In genomic region chr16:30173953-30174874, GRCm38 (mm10) we compare ENCODE assay signal across 11 mouse cellular contexts.
DNase-seq lines count a peak whose midpoint lies in the region; ATAC-seq lines count a peak whose summit lies in the region.
"Had no signal": no experiment of that assay in that cellular context is flagged by ENCODE, and none has a peak within 500 bp of the region (broad histone marks: within the 10 kb centered on the region; RNA-seq: fewer than 3 reads in every experiment).

No protein-coding gene starts in this region.

- peaks cover 42% of the 10 kb centered on the region for H3K4me1 ChIP-seq in lung, embryonic 16.5 days (replicated peaks; ENCODE audit: control insufficient read depth, insufficient read depth, low read length)

- no peak for DNase-seq in frontal cortex, adult 2 months (ENCODE audit: extremely low spot score in 1 of 2, low spot score in 1 of 2)
- peak; percentile 72 for DNase-seq in 416B (ENCODE audit: low read depth)
- peak; percentile 58 for DNase-seq in fibroblast of lung, adult 2 months (ENCODE audit: low read depth)
- no peak for DNase-seq in yolk sac, embryonic 10.5 days (ENCODE audit: low spot score)
- no peak for DNase-seq in right cerebral cortex, adult 2 months (ENCODE audit: low spot score in 2 of 2)
- DNase-seq in heart, postnatal 25 days (ENCODE audit: low spot score) = no peak
- DNase-seq: cerebellum, adult 11 months; heart, postnatal 14 days had no signal

- no peak overlapping the region for H3K4me2 ChIP-seq in lung, embryonic 16.5 days (ENCODE audit: low read depth, low read length)
- H3K4me2 ChIP-seq: neural tube, embryonic 15.5 days had no signal

- no peak overlapping the region for H3K9ac ChIP-seq in lung, embryonic 16.5 days (ENCODE audit: low read length)
- H3K9ac ChIP-seq: neural tube, embryonic 15.5 days had no signal

- ATAC-seq in frontal cortex, adult (ENCODE audit: low TSS enrichment) = peak; percentile 45; the same call in 1 of the 2 replicates
- peak; percentile 56 for ATAC-seq in lung, embryonic 16.5 days (ENCODE audit: low read depth)

- H3K4me3 ChIP-seq in lung, embryonic 16.5 days (ENCODE audit: low read length) = no peak overlapping the region
- H3K4me3 ChIP-seq: neural tube, embryonic 15.5 days had no signal

- H3K27me3 ChIP-seq in lung, embryonic 16.5 days (ENCODE audit: control insufficient read depth, insufficient read depth, low read depth, low read length) = no peaks in the 10 kb centered on the region
- H3K27me3 ChIP-seq: neural tube, embryonic 15.5 days had no signal

- H3K9me3 ChIP-seq in lung, embryonic 16.5 days (ENCODE audit: control insufficient read depth, low read length) = no peaks in the 10 kb centered on the region
- H3K9me3 ChIP-seq: neural tube, embryonic 15.5 days had no signal

- H3K36me3 ChIP-seq in lung, embryonic 16.5 days (ENCODE audit: control insufficient read depth, insufficient read depth, low read length) = no peaks in the 10 kb centered on the region
- H3K36me3 ChIP-seq: neural tube, embryonic 15.5 days had no signal

- 53% methylated on average over 8 of the region's 8 CpGs for WGBS in lung, embryonic 16.5 days

- intact Hi-C loops in heart, postnatal 25 days (cut with DNase I) = no loop called here

- H3K27ac ChIP-seq in lung, embryonic 16.5 days (ENCODE audit: low read length) = peak overlapping the region; percentile 69
- H3K27ac ChIP-seq: neural tube, embryonic 15.5 days had no signal

Comparison
In these comparisons a context has a peak if more than half of its experiments do, and no peak if none do; other contexts are left out.
1. DNase-seq: peak in 416B (single experiment) and fibroblast of lung, adult 2 months (single experiment); none in frontal cortex, adult 2 months (0 of 2), yolk sac, embryonic 10.5 days (single experiment), right cerebral cortex, adult 2 months (0 of 2) and heart, postnatal 25 days (single experiment).